Mouse (Mus musculus) testis, adult 2 months (tissue): ENCODE data around the gene Gm17087.

ENCODE experiments used
- CTCF ChIP-seq: fragments of 200-500 bp; IDR thresholded peaks from 2 replicates; pipeline ENCODE4 v1.5.1; 2012; ENCODE audit warnings: low read depth, mild to moderate bottlenecking, inconsistent platforms, low read length, moderate library complexity; ENCODE audit not compliant: control insufficient read depth, insufficient read depth, insufficient replicate concordance
- POLR2A ChIP-seq: fragments of 200-500 bp; IDR thresholded peaks from 2 replicates; pipeline ENCODE4 v1.6.1; 2012; ENCODE audit warnings: low read depth, mild to moderate bottlenecking, inconsistent platforms, low read length, moderate library complexity; ENCODE audit not compliant: control insufficient read depth

GRCm38 (mm10) chr17:8541974-8542538 is 24.7 kb downstream of the Gm17087 start:
- no peak for TF ChIP-seq CTCF
- TF ChIP-seq POLR2A: no peak
